Mouse (Mus musculus) CD4-positive, CD25-positive, alpha-beta regulatory T cell, adult 2 months (primary cell): ENCODE results near the gene 2210017I01Rik.

ENCODE experiments used
- DNase-seq: peaks from one replicate; pipeline ENCODE4 v3.0.0-alpha.2; 2012; ENCODE audit warnings: low read depth, low spot score

The 2210017I01Rik gene

DNA sequence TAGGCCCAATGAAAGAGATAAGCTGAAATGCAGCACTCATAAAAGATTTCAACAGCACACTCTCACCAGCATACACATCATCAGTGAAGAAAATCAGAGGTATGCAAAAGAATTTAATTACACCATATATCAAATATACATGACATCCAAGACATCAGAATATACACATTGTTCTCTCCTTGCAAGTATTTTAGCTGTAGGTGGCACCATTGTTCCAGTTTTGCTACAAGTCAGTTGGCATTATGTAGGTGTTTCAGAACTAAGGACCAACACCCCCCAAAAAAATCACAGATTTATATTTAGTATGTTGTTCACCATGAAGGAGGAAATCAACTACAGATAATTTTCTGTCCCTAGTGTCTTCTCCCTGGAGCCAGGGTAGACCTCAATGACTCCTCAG lies 41.9 kb downstream of the 2210017I01Rik start:
- DNase-seq, result no peak
